Mouse (Mus musculus) heart, embryonic 11.5 days (tissue): ENCODE data around the gene Agpat1. TPM values are rescaled to one million over a fixed set of nuclear protein-coding genes. Genes with fewer than 3 reads are reported as not detected.

ENCODE experiments used
- ATAC-seq: fragments of 200-750 bp; cut with Nextera tagmentation; replicated peaks from 2 replicates; pipeline ENCODE4 v1.8.0; 2017; ENCODE audit warnings: moderate library complexity; ENCODE audit not compliant: insufficient number of reproducible peaks, low FRiP score, low TSS enrichment
- H3K27ac ChIP-seq: fragments of 300-500 bp; sonication (generic); 2 replicates; pipeline ENCODE4 v1.5.1; 2014; ENCODE audit warnings: mild to moderate bottlenecking, low read depth, low read length
- H3K27me3 ChIP-seq: fragments of 300-500 bp; sonication (generic); 2 replicates; pipeline ENCODE4 v1.6.1; 2014; ENCODE audit warnings: mild to moderate bottlenecking, low read length, mixed read lengths; ENCODE audit not compliant: control insufficient read depth, insufficient read depth
- H3K36me3 ChIP-seq: fragments of 300-500 bp; sonication (generic); 2 replicates; pipeline ENCODE4 v1.6.1; 2014; ENCODE audit warnings: mild to moderate bottlenecking, low read length, moderate library complexity, mixed read lengths; ENCODE audit not compliant: control insufficient read depth, insufficient read depth
- H3K4me1 ChIP-seq: fragments of 300-500 bp; sonication (generic); 2 replicates; pipeline ENCODE4 v1.6.1; 2014; ENCODE audit warnings: low read length; ENCODE audit not compliant: control insufficient read depth, insufficient read depth
- H3K4me2 ChIP-seq: fragments of 300-500 bp; sonication (generic); 2 replicates; pipeline ENCODE4 v1.6.1; 2014; ENCODE audit warnings: mild to moderate bottlenecking, moderate library complexity
- H3K4me3 ChIP-seq: fragments of 300-500 bp; sonication (generic); 2 replicates; pipeline ENCODE4 v1.5.1; 2014; ENCODE audit warnings: low read depth, low read length
- H3K9ac ChIP-seq: fragments of 300-500 bp; sonication (generic); 2 replicates; pipeline ENCODE4 v1.6.1; 2014; ENCODE audit warnings: mild to moderate bottlenecking, low read depth, low read length, moderate library complexity
- H3K9me3 ChIP-seq: fragments of 300-500 bp; sonication (generic); replicated peaks from 2 replicates; pipeline ENCODE4 v1.6.1; 2016; ENCODE audit warnings: low read length; ENCODE audit not compliant: control insufficient read depth
- WGBS: fragments of 180-500 bp; shearing (Covaris S2); extraction: QIAGEN DNeasy Blood & Tissue Kit; methylation state at CpG from one replicate; pipeline ENCODE4 v1.1.7; 2014; ENCODE audit not compliant: insufficient replicate concordance; 5-methylcytosine and 5-hydroxymethylcytosine counted together
- polyA plus RNA-seq: library from polyadenylated mRNA; unstranded; fragments of >200 nt; fragmentation: Nextera tagmentation; extraction: Ambion mirVana; gene quantifications from 2 replicates; pipeline ENCODE4 v1.2.1, GENCODE M21; 2014

The Agpat1 gene
- polyA plus RNA-seq, 1 experiment from 2014 or later, result 63.1 TPM

- H3K27me3 ChIP-seq, result peaks cover 2% of the 10 kb centered on the region; the same call in 1 of the 2 replicates
- no peaks in the 10 kb centered on the region for H3K4me1 ChIP-seq
- H3K4me3 ChIP-seq, result no peak overlapping the region
- H3K4me2 ChIP-seq, result no peak overlapping the region
- H3K36me3 ChIP-seq, result no peaks in the 10 kb centered on the region
- 70% methylated on average over 5 of the region's 5 CpGs for WGBS
- ATAC-seq, result no peak
- 0 out of 2 replicates have a peak, but pooled peaks cover 2% of the 10 kb centered on the region for H3K9me3 ChIP-seq
- H3K9ac ChIP-seq, result no peak overlapping the region
- no peak overlapping the region for H3K27ac ChIP-seq
Observed at GRCm38 (mm10) chr17:34576577-34576976, 27.5 kb upstream of the Agpat1 start.

GRCm38 (mm10) chr17:34578070-34578469 is 26.0 kb upstream of the Agpat1 start:
- 0 out of 2 replicates have a peak, but pooled peaks cover 2% of the 10 kb centered on the region for H3K27me3 ChIP-seq
- ATAC-seq, result no peak
- no peak overlapping the region for H3K9ac ChIP-seq
- 81% methylated on average over 3 of the region's 3 CpGs for WGBS
- no peaks in the 10 kb centered on the region for H3K4me1 ChIP-seq
- H3K36me3 ChIP-seq, result no peaks in the 10 kb centered on the region
- no peak overlapping the region for H3K4me2 ChIP-seq
- no peak overlapping the region for H3K27ac ChIP-seq
- H3K9me3 ChIP-seq, result no peaks in the 10 kb centered on the region
- H3K4me3 ChIP-seq, result no peak overlapping the region

- no peaks in the 10 kb centered on the region for H3K27me3 ChIP-seq
- H3K4me3 ChIP-seq, result no peak overlapping the region
- ATAC-seq, result no peak
- 80% methylated on average over 12 of the region's 12 CpGs for WGBS
- H3K9ac ChIP-seq, result no peak overlapping the region
- H3K36me3 ChIP-seq, result no peaks in the 10 kb centered on the region
- H3K4me1 ChIP-seq, result peaks cover 7% of the 10 kb centered on the region; the same call in 1 of the 2 replicates
- H3K4me2 ChIP-seq, result no peak overlapping the region
- no peaks in the 10 kb centered on the region for H3K9me3 ChIP-seq
- no peak overlapping the region for H3K27ac ChIP-seq
Observed at GRCm38 (mm10) chr17:34582528-34582927, 21.5 kb upstream of the Agpat1 start.

- no peak overlapping the region for H3K27ac ChIP-seq
- no peak overlapping the region for H3K9ac ChIP-seq
- H3K36me3 ChIP-seq, result no peaks in the 10 kb centered on the region
- 61% methylated on average over 7 of the region's 7 CpGs for WGBS
- no peak overlapping the region for H3K4me3 ChIP-seq
- H3K4me2 ChIP-seq, result no peak overlapping the region
- peaks cover 13% of the 10 kb centered on the region; the same call in 1 of the 2 replicates for H3K4me1 ChIP-seq
- H3K9me3 ChIP-seq, result no peaks in the 10 kb centered on the region
- H3K27me3 ChIP-seq, result no peaks in the 10 kb centered on the region
- no peak for ATAC-seq
Observed at GRCm38 (mm10) chr17:34583397-34583796, 20.7 kb upstream of the Agpat1 start.

- H3K9ac ChIP-seq, result no peak overlapping the region
- no peaks in the 10 kb centered on the region for H3K36me3 ChIP-seq
- no peak for ATAC-seq
- no peak overlapping the region for H3K4me3 ChIP-seq
- H3K9me3 ChIP-seq, result no peaks in the 10 kb centered on the region
- H3K27me3 ChIP-seq, result no peaks in the 10 kb centered on the region
- no peak overlapping the region for H3K27ac ChIP-seq
- 83% methylated on average over 8 of the region's 8 CpGs for WGBS
- H3K4me2 ChIP-seq, result no peak overlapping the region
- peaks cover 14% of the 10 kb centered on the region; the same call in 1 of the 2 replicates for H3K4me1 ChIP-seq
Observed at GRCm38 (mm10) chr17:34583819-34584218, 20.2 kb upstream of the Agpat1 start.

- Histone ChIP-seq H3K4me1 (peaks cover 24% of the 10 kb centered on the region), H3K9ac (no peak overlapping the region)
- WGBS, result 81% methylated on average over 8 of the region's 8 CpGs
Observed at GRCm38 (mm10) chr17:34585121-34585520, 18.9 kb upstream of the Agpat1 start.

GRCm38 (mm10) chr17:34585877-34586771 is 17.9 kb upstream of the Agpat1 start:
- Histone ChIP-seq H3K27me3 (no peaks in the 10 kb centered on the region), H3K36me3 (no peaks in the 10 kb centered on the region), H3K27ac (peak overlapping the region; percentile 93), H3K4me3 (peak overlapping the region; percentile 60), H3K9ac (peak overlapping the region; percentile 96), H3K9me3 (no peaks in the 10 kb centered on the region), H3K4me1 (peaks cover 34% of the 10 kb centered on the region), H3K4me2 (peak overlapping the region; percentile 99)
- 29% methylated on average over 32 of the region's 32 CpGs for WGBS
- ATAC-seq, result no peak

More at GRCm38 (mm10) chr17:34585121-34585520, 18.9 kb upstream of the Agpat1 start:
- Histone ChIP-seq H3K27ac (no peak overlapping the region), H3K27me3 (no peaks in the 10 kb centered on the region), H3K36me3 (no peaks in the 10 kb centered on the region), H3K4me2 (no peak overlapping the region), H3K4me3 (no peak overlapping the region), H3K9me3 (no peaks in the 10 kb centered on the region)
- ATAC-seq, result no peak

GRCm38 (mm10) chr17:34586796-34587422 is 17.2 kb upstream of the Agpat1 start:
- peak; percentile 78 for ATAC-seq
- under 1% methylated on average over 38 of the region's 38 CpGs for WGBS
- Histone ChIP-seq H3K9ac (peak overlapping the region; percentile 96), H3K4me3 (peak overlapping the region; percentile 60), H3K9me3 (no peaks in the 10 kb centered on the region), H3K27ac (peak overlapping the region; percentile 93), H3K4me1 (peaks cover 38% of the 10 kb centered on the region), H3K27me3 (no peaks in the 10 kb centered on the region), H3K4me2 (peak overlapping the region; percentile 99), H3K36me3 (no peaks in the 10 kb centered on the region)
